Mouse (Mus musculus): Measurements from ENCODE around the gene Olfr691.

DNA sequence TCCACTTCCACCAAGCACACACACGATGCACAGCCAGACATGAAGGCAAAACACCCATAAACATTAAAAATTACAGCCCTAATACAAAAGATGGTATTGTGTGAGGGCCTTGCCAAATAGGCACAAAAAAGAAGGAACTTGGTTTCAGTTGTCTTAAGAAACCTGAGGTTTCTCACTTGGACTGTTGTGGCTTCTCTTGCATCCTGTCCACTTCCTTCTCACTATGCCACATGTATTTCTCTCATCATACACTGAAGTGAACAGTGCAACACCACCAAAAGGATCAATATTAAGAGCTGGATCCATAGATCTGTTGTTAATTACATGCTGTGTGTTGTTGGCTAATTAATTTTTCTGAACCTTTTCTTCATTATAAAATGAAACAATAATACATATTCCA is 30.8 kb upstream of the Olfr691 start:
- TF ChIP-seq POLR2A (IDR thresholded peaks at IDR 0.05; ENCODE audit: control insufficient read depth, low read depth, low read length) (no peak), CTCF (IDR thresholded peaks at IDR 0.05; ENCODE audit: control insufficient read depth, insufficient read depth, insufficient replicate concordance, low read depth, low read length) (no peak)
